Mouse (Mus musculus): ENCODE results near the gene Zc3h12d. TPM values are rescaled to one million over a fixed set of nuclear protein-coding genes. Genes with fewer than 3 reads are reported as not detected.

Gene Zc3h12d
- total and polyA plus RNA-seq, 2 experiments from 2014 or later, result 0.21 to 0.24 TPM

DNA sequence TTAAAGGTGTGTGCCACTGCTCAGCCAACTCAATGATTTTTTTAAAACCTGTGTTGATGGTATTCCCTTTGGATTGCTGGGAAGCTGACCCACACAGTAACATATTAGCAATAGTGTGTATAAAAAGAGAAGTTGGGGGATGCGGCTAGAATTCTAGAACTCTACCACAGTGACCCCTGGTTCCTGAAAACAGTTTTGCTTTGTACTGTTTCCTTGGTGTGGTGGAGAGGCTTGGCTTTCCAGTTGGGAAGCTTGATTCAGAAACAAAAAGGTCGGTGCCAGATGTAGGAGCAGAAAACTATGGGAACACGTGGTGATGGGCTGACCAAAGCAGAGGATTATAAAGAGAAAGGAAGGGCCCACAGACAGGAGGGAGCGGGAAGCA is 7.0 kb upstream of the Zc3h12d start:
- DNase-seq (no peak), ATAC-seq (no peak)
- Histone ChIP-seq H3K27me3 (ENCODE audit: insufficient read depth, low read length) (no peaks in the 10 kb centered on the region), H3K4me1 (ENCODE audit: insufficient read depth) (no peaks in the 10 kb centered on the region), H3K36me3 (ENCODE audit: insufficient read depth) (peaks cover 16% of the 10 kb centered on the region), H3K9ac (no peak overlapping the region), H3K27ac (ENCODE audit: low read depth, low read length) (no peak overlapping the region), H3K4me2 (ENCODE audit: low read depth) (no peak overlapping the region), H3K4me3 (ENCODE audit: low read depth, low read length) (no peak overlapping the region), H3K9me3 (ENCODE audit: low read length) (no peaks in the 10 kb centered on the region)
- no peak for TF ChIP-seq CTCF (IDR thresholded peaks at IDR 0.05; ENCODE audit: low read depth)
- 90% methylated on average over 4 of the region's 4 CpGs for WGBS

DNA sequence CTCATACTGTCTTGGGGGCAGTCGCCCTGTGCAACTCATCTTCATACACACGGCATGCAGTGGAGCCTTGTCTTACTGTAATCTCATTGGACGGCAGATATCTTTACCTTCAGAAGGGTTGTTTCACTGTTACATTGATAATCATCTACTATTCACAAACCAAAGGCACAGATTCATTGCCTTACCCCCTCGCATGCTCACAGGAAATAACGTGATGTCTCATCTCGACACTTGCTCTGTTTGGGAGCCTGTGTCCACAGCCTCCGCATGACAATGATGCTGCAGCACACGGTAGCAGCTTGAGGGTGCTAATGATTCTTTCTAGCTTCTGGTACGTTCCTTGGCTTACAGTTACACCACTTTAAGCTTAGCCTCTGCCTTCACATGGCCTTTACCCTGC is 6.2 kb upstream of the Zc3h12d start:
- no peak for TF ChIP-seq CTCF (IDR thresholded peaks at IDR 0.05; ENCODE audit: low read depth)
- no peak overlapping the region for H3K4me3 ChIP-seq (ENCODE audit: low read depth, low read length)
- H3K9ac ChIP-seq, result no peak overlapping the region
- ATAC-seq, result no peak
- DNase-seq, result no peak
- no peaks in the 10 kb centered on the region for H3K27me3 ChIP-seq (ENCODE audit: insufficient read depth, low read length)
- H3K4me2 ChIP-seq (ENCODE audit: low read depth), result no peak overlapping the region
- peaks cover 14% of the 10 kb centered on the region for H3K36me3 ChIP-seq (ENCODE audit: insufficient read depth)
- no peaks in the 10 kb centered on the region for H3K9me3 ChIP-seq (ENCODE audit: low read length)
- WGBS, result 93% methylated on average over 9 of the region's 9 CpGs
- H3K4me1 ChIP-seq (ENCODE audit: insufficient read depth), result no peaks in the 10 kb centered on the region
- no peak overlapping the region for H3K27ac ChIP-seq (ENCODE audit: low read depth, low read length)

DNA sequence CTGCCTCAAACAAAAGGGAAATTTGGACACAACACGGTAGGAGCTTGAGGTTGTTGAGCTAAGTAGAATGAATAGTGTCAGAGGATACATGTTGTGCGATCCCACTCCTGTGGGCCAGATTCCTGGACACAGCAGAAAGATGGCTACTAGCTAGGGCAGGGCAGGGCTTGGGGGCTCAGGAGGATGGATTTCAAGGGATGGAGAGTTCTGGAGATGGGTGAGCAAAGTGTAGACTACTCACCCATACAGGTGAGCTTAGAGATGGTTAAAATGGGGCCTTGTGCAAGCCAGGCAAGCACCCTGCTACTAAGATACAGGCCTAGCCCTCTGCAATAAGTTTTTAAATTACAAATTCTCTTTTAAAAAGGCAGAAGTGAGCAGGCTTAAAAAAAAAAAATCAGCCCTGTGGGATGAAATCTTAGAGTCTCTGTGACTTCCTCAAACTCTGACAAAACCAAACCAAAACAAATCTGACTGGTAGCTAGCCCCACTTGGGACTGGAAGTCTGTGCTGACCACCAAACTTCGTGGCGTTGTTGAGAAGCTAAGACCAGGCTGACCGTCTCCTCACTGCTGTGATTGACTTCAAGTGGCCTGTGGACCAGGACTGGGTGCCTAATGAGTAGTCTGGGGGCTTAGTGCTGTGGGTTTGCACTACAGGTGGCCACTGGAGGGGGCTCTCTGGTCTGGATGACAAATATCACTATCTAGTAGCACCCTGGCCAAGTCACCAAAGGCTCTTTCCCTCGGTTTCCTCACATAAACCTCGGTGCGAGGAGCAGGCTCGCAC is 1.3 kb downstream of the Zc3h12d start:
- no peak for ATAC-seq
- no peak for DNase-seq
- 87% methylated on average over 9 of the region's 9 CpGs for WGBS
- Histone ChIP-seq H3K4me1 (ENCODE audit: insufficient read depth) (no peaks in the 10 kb centered on the region), H3K27ac (ENCODE audit: low read depth, low read length) (no peak overlapping the region), H3K27me3 (ENCODE audit: insufficient read depth, low read length) (no peaks in the 10 kb centered on the region), H3K9me3 (ENCODE audit: low read length) (no peaks in the 10 kb centered on the region), H3K4me2 (ENCODE audit: low read depth) (no peak overlapping the region), H3K4me3 (ENCODE audit: low read depth, low read length) (no peak overlapping the region), H3K36me3 (ENCODE audit: insufficient read depth) (no peaks in the 10 kb centered on the region), H3K9ac (no peak overlapping the region)
- TF ChIP-seq CTCF (IDR thresholded peaks at IDR 0.05; ENCODE audit: low read depth), result no peak

DNA sequence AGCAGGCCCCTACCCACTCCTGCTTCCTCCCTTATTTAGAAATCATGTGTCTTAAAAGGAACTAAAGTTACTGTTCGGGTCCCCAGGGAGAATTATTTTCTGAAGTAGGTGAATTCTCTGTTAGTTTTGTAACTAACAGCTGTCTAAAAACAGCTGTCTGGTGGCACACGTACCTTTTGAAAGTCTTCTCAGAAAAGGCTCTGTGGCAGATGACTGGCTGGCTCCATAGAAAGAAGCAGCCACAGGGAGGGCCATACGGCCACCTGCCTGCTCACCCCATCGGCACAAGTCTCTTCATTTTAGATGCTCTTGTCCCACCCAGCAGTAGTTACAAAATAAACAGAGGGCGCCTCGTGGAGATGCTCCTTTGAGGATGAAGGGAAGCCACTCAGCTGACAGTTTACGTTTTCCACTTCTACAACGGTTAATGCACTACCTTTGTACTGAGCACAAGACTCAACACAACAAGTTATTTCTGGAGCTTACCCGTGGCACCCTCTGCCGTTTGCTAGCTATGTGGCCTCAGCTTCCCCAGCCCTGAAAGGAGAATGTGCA is 2.5 kb downstream of the Zc3h12d start:
- H3K4me3 ChIP-seq (ENCODE audit: low read depth, low read length), result no peak overlapping the region
- H3K9me3 ChIP-seq (ENCODE audit: low read length), result no peaks in the 10 kb centered on the region
- no peak for DNase-seq
- H3K9ac ChIP-seq, result no peak overlapping the region
- H3K4me2 ChIP-seq (ENCODE audit: low read depth), result no peak overlapping the region
- H3K4me1 ChIP-seq (ENCODE audit: insufficient read depth), result no peaks in the 10 kb centered on the region
- no peaks in the 10 kb centered on the region for H3K27me3 ChIP-seq (ENCODE audit: insufficient read depth, low read length)
- H3K27ac ChIP-seq (ENCODE audit: low read depth, low read length), result no peak overlapping the region
- WGBS, result 77% methylated on average over 10 of the region's 10 CpGs
- no peak for ATAC-seq
- TF ChIP-seq CTCF (IDR thresholded peaks at IDR 0.05; ENCODE audit: low read depth), result no peak
- no peaks in the 10 kb centered on the region for H3K36me3 ChIP-seq (ENCODE audit: insufficient read depth)

DNA sequence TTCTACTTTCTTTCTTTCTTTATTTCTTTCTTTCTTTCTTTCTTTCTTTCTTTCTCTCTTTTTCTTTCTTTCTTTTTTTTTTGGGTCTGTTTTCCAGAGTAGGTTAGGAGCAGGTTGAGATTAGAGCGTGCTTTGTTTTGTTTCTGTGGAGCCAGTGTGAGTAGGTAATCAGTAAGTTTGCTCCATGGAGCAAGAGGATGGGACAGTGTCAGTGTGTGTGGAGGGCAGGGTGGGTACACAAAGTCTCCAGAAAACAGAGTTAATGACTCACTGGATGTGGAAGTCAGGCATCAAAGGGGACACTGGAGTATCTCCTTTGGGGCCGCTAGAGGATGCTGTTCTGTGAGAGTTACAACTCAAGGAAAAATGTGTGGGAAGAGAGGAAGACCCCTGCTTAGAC is 4.6 kb downstream of the Zc3h12d start:
- H3K36me3 ChIP-seq (ENCODE audit: insufficient read depth), result no peaks in the 10 kb centered on the region
- no peak overlapping the region for H3K9ac ChIP-seq
- no peak overlapping the region for H3K4me2 ChIP-seq (ENCODE audit: low read depth)
- H3K4me1 ChIP-seq (ENCODE audit: insufficient read depth), result no peaks in the 10 kb centered on the region
- H3K4me3 ChIP-seq (ENCODE audit: low read depth, low read length), result no peak overlapping the region
- WGBS, result 73% methylated on average over 2 of the region's 2 CpGs
- no peaks in the 10 kb centered on the region for H3K9me3 ChIP-seq (ENCODE audit: low read length)
- DNase-seq (no peak), ATAC-seq (no peak)
- no peak overlapping the region for H3K27ac ChIP-seq (ENCODE audit: low read depth, low read length)
- TF ChIP-seq CTCF (IDR thresholded peaks at IDR 0.05; ENCODE audit: low read depth), result 0 out of 2 replicates have a peak, but pooled peaks have one; percentile 4
- H3K27me3 ChIP-seq (ENCODE audit: insufficient read depth, low read length), result no peaks in the 10 kb centered on the region

DNA sequence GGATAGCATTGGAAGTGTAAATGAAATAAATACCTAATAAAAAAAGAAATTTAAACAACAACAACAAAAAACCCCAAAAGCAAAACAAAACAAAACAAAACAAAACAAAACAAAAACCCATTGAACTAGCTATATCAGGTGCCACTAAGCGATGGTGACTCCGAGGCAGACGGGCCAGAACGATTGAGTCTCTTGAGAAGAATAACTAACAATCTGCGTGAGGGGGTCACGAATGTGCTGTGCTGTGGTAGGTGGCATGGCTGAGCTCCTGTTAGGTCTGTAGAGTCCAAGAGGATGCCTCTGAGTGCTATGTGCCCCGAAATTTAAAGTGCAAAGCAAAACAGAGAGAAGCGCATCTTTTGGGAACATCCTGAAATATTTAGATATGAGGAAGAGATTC is 5.2 kb downstream of the Zc3h12d start:
- DNase-seq, result no peak
- Histone ChIP-seq H3K4me1 (ENCODE audit: insufficient read depth) (no peaks in the 10 kb centered on the region), H3K27me3 (ENCODE audit: insufficient read depth, low read length) (no peaks in the 10 kb centered on the region), H3K9me3 (ENCODE audit: low read length) (no peaks in the 10 kb centered on the region), H3K4me3 (ENCODE audit: low read depth, low read length) (no peak overlapping the region), H3K4me2 (ENCODE audit: low read depth) (no peak overlapping the region), H3K9ac (no peak overlapping the region), H3K27ac (ENCODE audit: low read depth, low read length) (no peak overlapping the region), H3K36me3 (ENCODE audit: insufficient read depth) (no peaks in the 10 kb centered on the region)
- 90% methylated on average over 8 of the region's 8 CpGs for WGBS
- ATAC-seq, result no peak
- no peak for TF ChIP-seq CTCF (IDR thresholded peaks at IDR 0.05; ENCODE audit: low read depth)

DNA sequence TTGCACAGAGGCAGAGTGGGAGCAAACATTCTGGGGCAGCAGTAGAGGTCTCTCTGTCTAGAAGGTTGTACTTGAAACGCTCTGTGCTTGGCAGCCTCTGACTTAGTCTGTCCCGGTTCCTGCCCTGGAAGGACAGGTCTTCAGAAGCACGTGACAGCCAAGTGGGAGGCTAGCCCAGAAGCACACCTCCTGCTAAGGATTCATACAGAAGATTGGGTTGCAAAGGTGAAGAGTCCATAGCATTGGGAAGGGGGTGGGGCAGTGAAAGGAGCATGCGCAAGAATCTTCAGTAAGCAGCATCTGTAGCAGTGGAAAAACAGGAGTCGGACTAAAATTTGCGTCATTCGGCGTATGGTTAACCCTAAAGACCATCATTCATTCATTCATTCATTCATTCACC is 5.8 kb downstream of the Zc3h12d start:
- TF ChIP-seq CTCF (IDR thresholded peaks at IDR 0.05; ENCODE audit: low read depth), result no peak
- no peaks in the 10 kb centered on the region for H3K36me3 ChIP-seq (ENCODE audit: insufficient read depth)
- H3K4me2 ChIP-seq (ENCODE audit: low read depth), result no peak overlapping the region
- no peak overlapping the region for H3K9ac ChIP-seq
- H3K27ac ChIP-seq (ENCODE audit: low read depth, low read length), result no peak overlapping the region
- H3K9me3 ChIP-seq (ENCODE audit: low read length), result no peaks in the 10 kb centered on the region
- ATAC-seq (no peak), DNase-seq (no peak)
- H3K4me3 ChIP-seq (ENCODE audit: low read depth, low read length), result no peak overlapping the region
- no peaks in the 10 kb centered on the region for H3K4me1 ChIP-seq (ENCODE audit: insufficient read depth)
- WGBS, result 91% methylated on average over 8 of the region's 8 CpGs
- no peaks in the 10 kb centered on the region for H3K27me3 ChIP-seq (ENCODE audit: insufficient read depth, low read length)

Measured in forebrain, postnatal 0 days (tissue).